Comparison of ENCODE assay signal across 9 mouse cellular contexts in the genomic region with DNA sequence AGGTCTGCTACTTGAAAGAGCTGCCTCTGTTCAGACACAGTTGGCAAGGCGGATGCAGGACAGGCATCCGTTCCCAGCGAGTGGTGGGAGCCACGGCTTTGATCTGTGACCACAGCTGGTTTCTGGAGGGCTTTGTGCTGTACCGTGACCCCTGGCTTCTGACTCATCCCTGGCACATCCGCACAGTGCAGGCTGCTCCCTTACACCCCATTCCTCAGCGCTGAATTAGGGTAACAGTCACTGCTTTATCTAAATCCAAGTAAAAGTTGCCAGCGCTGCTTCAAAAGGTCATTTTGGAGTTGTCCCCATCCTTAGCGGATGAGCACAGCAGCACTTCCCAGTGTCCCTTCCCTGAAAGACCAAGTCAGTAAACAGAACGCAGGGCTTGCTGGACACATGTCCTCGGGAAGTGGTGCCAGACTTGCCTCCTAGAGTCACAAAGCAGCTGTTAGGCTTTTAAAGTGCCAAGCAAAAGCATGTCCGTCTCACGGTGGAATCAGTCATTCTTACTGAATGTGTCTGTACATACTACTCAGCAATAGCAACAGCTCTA.
DNase-seq lines count a peak whose midpoint lies in the region; ATAC-seq lines count a peak whose summit lies in the region.
"Had no signal": no experiment of that assay in that cellular context is flagged by ENCODE, and none has a peak within 500 bp of the region (broad histone marks: within the 10 kb centered on the region; RNA-seq: fewer than 3 reads in every experiment).

No protein-coding gene starts in this region.

- no peaks in the 10 kb centered on the region for H3K27me3 ChIP-seq in midbrain, embryonic 13.5 days
- H3K27me3 ChIP-seq in midbrain, embryonic 11.5 days (ENCODE audit: control insufficient read depth, insufficient read depth, low read length): no peaks in the 10 kb centered on the region
- H3K27me3 ChIP-seq in heart, embryonic 13.5 days (replicated peaks): no peaks in the 10 kb centered on the region
- H3K27me3 ChIP-seq in neural tube, embryonic 15.5 days (replicated peaks): no peaks in the 10 kb centered on the region

- H3K36me3 ChIP-seq in midbrain, embryonic 13.5 days: no peaks in the 10 kb centered on the region
- no peaks in the 10 kb centered on the region; the same call in 1 of the 2 replicates for H3K36me3 ChIP-seq in midbrain, embryonic 11.5 days (ENCODE audit: control insufficient read depth, insufficient read depth, low read length)
- 0 out of 2 replicates have a peak, but pooled peaks cover 3% of the 10 kb centered on the region for H3K36me3 ChIP-seq in heart, embryonic 13.5 days
- H3K36me3 ChIP-seq in neural tube, embryonic 15.5 days: no peaks in the 10 kb centered on the region

- DNase-seq in adrenal gland, adult (ENCODE audit: inconsistent age in 2 of 2, low spot score in 1 of 2): peak; percentile 86 to 87
- DNase-seq in adrenal gland, postnatal 4 days (ENCODE audit: low spot score in 2 of 2): no peak
- DNase-seq in midbrain, embryonic 11.5 days (ENCODE audit: low spot score, missing footprints): no peak
- no peak for DNase-seq in left cerebral cortex, adult 11 months (ENCODE audit: low spot score)

- ATAC-seq in midbrain, embryonic 13.5 days: peak; percentile 48; the same call in 1 of the 2 replicates
- ATAC-seq in midbrain, embryonic 11.5 days (ENCODE audit: low FRiP score): no peak
- ATAC-seq in heart, embryonic 13.5 days (ENCODE audit: extremely low read depth, insufficient number of reproducible peaks, low FRiP score, low TSS enrichment): no peak
- ATAC-seq in neural tube, embryonic 15.5 days (ENCODE audit: low FRiP score): peak; percentile 65; the same call in 1 of the 2 replicates
- ATAC-seq in granulocyte monocyte progenitor cell, adult 5-6 weeks (replicated peaks; ENCODE audit: poor library complexity, severe bottlenecking): no peak

- H3K27ac ChIP-seq in midbrain, embryonic 13.5 days: no peak overlapping the region
- no peak overlapping the region for H3K27ac ChIP-seq in midbrain, embryonic 11.5 days (ENCODE audit: low read depth, low read length)
- H3K27ac ChIP-seq in heart, embryonic 13.5 days (replicated peaks): peak overlapping the region; percentile 8; the same call in 1 of the 2 replicates
- H3K27ac ChIP-seq in neural tube, embryonic 15.5 days (replicated peaks): no peak overlapping the region; the same call in 1 of the 2 replicates
- H3K27ac ChIP-seq: liver, embryonic 14.5 days had no signal

- no peaks in the 10 kb centered on the region; the same call in 1 of the 2 replicates for H3K9me3 ChIP-seq in midbrain, embryonic 13.5 days
- no peaks in the 10 kb centered on the region for H3K9me3 ChIP-seq in midbrain, embryonic 11.5 days (ENCODE audit: control insufficient read depth, low read length)
- H3K9me3 ChIP-seq in heart, embryonic 13.5 days: peaks cover 9% of the 10 kb centered on the region; the same call in 1 of the 2 replicates
- no peaks in the 10 kb centered on the region for H3K9me3 ChIP-seq in neural tube, embryonic 15.5 days (replicated peaks)

- H3K4me1 ChIP-seq in midbrain, embryonic 13.5 days (replicated peaks): peaks cover 4% of the 10 kb centered on the region; the same call in 1 of the 2 replicates
- H3K4me1 ChIP-seq in midbrain, embryonic 11.5 days (ENCODE audit: control insufficient read depth, insufficient read depth, low read length): no peaks in the 10 kb centered on the region
- peaks cover 26% of the 10 kb centered on the region for H3K4me1 ChIP-seq in heart, embryonic 13.5 days
- H3K4me1 ChIP-seq in neural tube, embryonic 15.5 days: peaks cover 14% of the 10 kb centered on the region

- H3K9ac ChIP-seq in midbrain, embryonic 13.5 days (replicated peaks): no peak overlapping the region
- H3K9ac ChIP-seq in midbrain, embryonic 11.5 days (ENCODE audit: low read length): no peak overlapping the region
- H3K9ac ChIP-seq in heart, embryonic 13.5 days: no peak overlapping the region
- no peak overlapping the region for H3K9ac ChIP-seq in neural tube, embryonic 15.5 days (replicated peaks)
- H3K9ac ChIP-seq: liver, embryonic 14.5 days had no signal

- 73% methylated on average over 13 of the region's 13 CpGs for WGBS in midbrain, embryonic 13.5 days
- WGBS in midbrain, embryonic 11.5 days: 73% methylated on average over 13 of the region's 13 CpGs
- WGBS in heart, embryonic 13.5 days: 61% methylated on average over 13 of the region's 13 CpGs
- WGBS in neural tube, embryonic 15.5 days: 61% methylated on average over 13 of the region's 13 CpGs

- no peak overlapping the region for H3K4me3 ChIP-seq in midbrain, embryonic 13.5 days (replicated peaks)
- no peak overlapping the region for H3K4me3 ChIP-seq in midbrain, embryonic 11.5 days (ENCODE audit: low read depth, low read length)
- no peak overlapping the region for H3K4me3 ChIP-seq in heart, embryonic 13.5 days
- no peak overlapping the region for H3K4me3 ChIP-seq in neural tube, embryonic 15.5 days (replicated peaks)

- H3K4me2 ChIP-seq in midbrain, embryonic 13.5 days (replicated peaks): no peak overlapping the region
- no peak overlapping the region for H3K4me2 ChIP-seq in midbrain, embryonic 11.5 days
- H3K4me2 ChIP-seq in heart, embryonic 13.5 days: no peak overlapping the region
- no peak overlapping the region for H3K4me2 ChIP-seq in neural tube, embryonic 15.5 days

Comparison
In these comparisons a context has a peak if more than half of its experiments do, and no peak if none do; other contexts are left out.
1. DNase-seq: peak in adrenal gland, adult (2 of 2); none in adrenal gland, postnatal 4 days (0 of 2), midbrain, embryonic 11.5 days (single experiment) and left cerebral cortex, adult 11 months (single experiment).
2. ATAC-seq: peak in midbrain, embryonic 13.5 days (single experiment) and neural tube, embryonic 15.5 days (single experiment); none in midbrain, embryonic 11.5 days (single experiment), heart, embryonic 13.5 days (single experiment) and granulocyte monocyte progenitor cell, adult 5-6 weeks (single experiment).